Mouse (Mus musculus): Measurements from ENCODE around the gene Clec2i.
A peak's percentile ranks its signal among the peaks of the same experiment; 100 is the strongest.
"Not testable (repeated sequence)": the region's sequence is repeated elsewhere in the genome, so short reads cannot be mapped to it uniquely, and the experiment has no call there.

Clec2i gene

GRCm38 (mm10) chr6:128887091-128887790, at the start of gene Clec2i:
Gene Clec2i, plus strand, starts transcription at chr6:128887588.
- DNase-seq (ENCODE audit: low spot score in 2 of 2), result peak in 1 of 2 experiments; percentile 18

GRCm38 (mm10) chr6:128838342-128839265, 48.8 kb upstream of the Clec2i start:
- peak; percentile 86 to 94 for DNase-seq (ENCODE audit: low spot score in 2 of 2)

DNA sequence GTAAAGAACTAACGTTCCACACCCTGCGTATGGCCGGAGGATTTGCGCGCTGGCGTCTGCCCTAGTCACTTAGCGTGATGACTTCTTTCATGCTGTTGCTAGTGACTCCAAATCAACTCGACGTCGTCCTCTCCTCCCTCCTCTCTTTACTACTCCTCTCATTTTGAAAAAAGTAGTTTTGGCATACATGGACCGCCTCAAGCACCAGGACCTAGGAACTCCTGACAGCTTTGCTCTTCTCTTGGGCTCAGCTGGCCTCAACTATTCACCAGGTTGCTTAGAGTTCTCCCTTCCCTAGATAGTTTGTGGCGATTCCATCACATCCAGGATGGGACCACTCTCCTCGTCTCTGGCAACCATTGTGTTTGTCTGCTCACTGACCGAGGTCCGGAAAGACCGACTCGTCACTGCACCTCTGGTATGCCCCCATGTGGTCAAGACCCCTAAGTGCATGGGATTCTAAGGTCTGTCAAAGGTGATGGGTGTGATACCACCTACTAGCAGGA, 48.1 kb upstream of the Clec2i start:
- DNase-seq (ENCODE audit: low spot score in 2 of 2), result peak; percentile 91 to 94

GRCm38 (mm10) chr6:128839921-128840320, 47.5 kb upstream of the Clec2i start:
- no peak for DNase-seq (ENCODE audit: low spot score in 2 of 2)

DNA sequence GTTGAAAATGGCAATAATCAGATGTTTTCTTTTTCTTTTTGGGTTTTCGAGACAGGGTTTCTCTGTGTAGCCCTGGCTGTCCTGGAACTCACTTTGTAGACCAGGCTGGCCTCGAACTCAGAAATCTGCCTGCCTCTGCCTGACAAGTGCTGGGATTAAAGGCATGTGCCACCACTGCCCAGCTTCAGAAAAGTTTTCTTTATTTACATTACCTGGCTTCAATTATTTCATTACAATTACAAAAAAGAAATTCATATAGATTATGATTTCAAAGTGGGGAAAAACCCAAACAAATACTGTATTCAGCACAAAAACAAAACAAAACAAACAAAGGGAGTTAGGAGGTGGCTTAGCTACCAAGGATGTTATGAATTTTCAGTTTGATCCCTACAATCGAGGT, 46.7 kb upstream of the Clec2i start:
- DNase-seq (ENCODE audit: low spot score in 2 of 2), result not testable (repeated sequence)

DNA sequence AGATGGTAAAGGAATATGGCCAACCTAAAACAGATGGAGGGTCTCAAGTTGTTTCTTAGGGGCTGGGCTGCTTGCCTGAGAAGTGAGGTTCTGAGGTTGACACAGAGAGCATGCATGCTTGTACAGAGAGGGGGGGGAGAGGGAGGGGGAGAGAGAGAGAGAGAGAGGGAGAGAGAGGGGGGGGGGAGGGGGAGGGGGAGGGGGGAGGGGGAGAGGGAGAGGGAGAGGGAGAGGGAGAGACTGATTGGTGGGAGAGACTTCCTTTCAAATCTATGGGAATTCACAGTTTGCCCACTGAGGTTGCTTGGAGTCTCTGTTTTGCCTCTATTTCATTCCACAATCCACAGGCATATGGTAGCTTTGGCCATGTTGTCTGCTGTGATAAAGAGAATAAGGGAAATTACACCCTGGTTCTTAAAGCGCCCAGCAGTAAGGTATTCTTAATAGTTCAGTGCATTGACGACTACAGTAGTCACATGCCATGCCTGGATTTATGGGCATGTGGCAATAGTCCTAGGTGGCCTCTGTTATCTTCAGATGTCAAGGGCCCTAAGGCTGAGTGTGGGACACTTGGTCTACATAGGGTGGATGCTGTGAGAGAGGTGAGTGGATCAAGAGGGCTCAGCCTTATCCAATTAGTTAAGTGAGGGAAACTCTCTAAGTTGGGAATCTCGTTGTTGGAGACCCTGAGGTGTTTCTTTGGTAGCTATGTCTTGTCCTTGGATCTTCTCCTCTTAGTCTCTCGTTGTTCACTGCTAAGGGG, 45.9 kb upstream of the Clec2i start:
- DNase-seq (ENCODE audit: low spot score in 2 of 2), result no peak

DNA sequence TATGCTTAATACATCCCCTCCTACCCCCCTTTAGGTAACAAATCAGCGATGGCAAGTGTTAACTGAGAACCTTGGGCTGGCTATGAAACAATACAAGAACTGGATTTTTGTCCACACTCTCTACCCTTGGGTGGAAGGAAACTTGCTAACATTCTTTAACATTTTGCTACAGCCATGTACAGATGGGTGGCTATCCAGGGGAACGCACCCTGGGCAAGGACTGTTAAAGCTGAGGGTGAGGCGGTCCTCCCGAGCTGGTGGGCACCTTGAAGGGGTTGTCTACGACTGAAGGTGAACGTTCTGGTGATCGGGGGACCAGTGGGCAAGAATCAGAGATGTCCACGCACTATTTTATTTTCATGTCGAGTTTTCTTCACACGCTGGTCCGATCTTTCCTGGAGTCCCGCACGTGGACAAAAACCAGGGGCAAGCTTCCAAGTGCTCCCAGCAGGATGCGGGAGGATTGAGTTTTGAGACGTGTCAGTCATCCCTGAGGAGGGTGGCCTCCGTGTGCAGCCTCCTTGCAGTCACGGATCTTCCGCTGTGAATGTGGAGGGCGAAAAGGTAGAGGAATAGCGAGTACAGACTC, 44.9 kb upstream of the Clec2i start:
- DNase-seq (ENCODE audit: low spot score in 2 of 2), result no peak

DNA sequence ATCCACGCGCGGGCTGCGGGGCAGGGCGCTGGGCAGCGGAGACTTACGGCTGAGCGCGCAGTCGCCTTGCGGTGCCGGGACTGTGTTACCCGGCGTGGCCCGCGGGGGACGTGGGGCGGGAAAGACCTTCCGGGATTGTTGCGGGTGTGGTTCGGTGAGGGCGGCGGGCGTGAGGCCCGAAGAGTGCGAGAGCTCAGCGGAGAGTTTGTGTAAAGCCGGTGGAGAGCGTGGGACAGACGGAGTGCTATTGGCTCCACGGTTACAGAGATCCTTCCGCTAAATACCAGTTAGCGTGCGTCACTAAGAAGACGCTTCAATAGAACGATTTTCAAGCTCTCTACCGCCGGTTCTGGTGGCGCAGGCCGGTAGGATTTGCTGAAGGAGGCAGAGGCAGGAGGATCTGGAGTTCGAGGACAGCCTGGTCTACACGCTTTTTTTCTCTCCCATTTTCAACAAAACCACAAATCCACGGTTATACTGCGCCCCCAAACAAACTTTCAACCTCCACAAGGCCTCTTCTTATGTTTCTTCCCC, 44.4 kb upstream of the Clec2i start:
- DNase-seq (ENCODE audit: low spot score in 2 of 2), result peak; percentile 87 to 93

GRCm38 (mm10) chr6:128843479-128843992, 43.9 kb upstream of the Clec2i start:
- peak; percentile 71 to 83 for DNase-seq (ENCODE audit: low spot score in 2 of 2)

GRCm38 (mm10) chr6:128844131-128844530, 43.3 kb upstream of the Clec2i start:
- no peak for DNase-seq (ENCODE audit: low spot score in 2 of 2)

- no peak for DNase-seq (ENCODE audit: low spot score in 2 of 2)
These were observed 42.8 kb upstream of the Clec2i start for GRCm38 (mm10) chr6:128844586-128845080.

GRCm38 (mm10) chr6:128845319-128845979, 41.9 kb upstream of the Clec2i start:
- DNase-seq (ENCODE audit: low spot score in 2 of 2), result peak; percentile 89 to 96

DNA sequence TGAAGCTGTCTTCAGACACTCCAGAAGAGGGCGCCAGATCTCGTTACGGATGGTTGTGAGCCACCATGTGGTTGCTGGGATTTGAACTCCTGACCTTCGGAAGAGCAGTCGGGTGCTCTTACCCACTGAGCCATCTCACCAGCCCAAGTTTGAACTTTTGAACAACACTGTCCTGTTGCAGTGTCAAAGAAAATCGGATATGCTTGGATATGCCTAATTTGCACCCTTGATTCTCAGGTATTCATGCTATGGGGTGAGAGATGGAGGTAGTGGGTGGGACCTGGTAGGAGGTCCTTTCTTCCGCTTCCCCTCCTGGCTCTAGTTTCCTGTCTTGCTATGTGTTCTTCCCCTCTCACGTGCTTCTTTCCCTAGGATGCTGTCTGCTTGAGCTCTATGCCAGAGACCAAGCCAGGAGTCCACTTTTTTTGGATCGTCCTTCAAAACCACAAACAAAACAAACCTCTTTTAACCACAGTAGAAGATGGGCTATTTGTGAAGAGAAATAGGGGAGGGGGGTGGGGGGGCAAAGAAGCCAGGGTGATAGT, 41.3 kb upstream of the Clec2i start:
- no peak for DNase-seq (ENCODE audit: low spot score in 2 of 2)

DNA sequence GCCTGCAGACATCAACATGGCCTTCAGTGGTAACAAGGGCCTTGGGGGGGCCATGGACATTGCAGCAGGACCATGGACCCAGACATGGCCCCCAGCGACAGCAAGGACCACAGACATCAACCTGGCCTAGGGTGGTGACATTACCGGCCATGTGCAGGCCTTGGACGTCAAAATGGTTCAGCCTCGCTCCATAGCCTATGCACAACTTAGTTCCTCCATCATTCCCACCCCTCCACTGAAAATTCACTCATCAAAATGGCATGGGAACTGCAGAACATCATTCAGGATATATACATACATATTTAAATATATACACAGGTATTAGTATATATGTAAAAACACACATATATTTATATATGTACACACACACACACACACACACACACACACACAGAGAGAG, 40.0 kb upstream of the Clec2i start:
- DNase-seq (ENCODE audit: low spot score in 2 of 2), result no peak

DNA sequence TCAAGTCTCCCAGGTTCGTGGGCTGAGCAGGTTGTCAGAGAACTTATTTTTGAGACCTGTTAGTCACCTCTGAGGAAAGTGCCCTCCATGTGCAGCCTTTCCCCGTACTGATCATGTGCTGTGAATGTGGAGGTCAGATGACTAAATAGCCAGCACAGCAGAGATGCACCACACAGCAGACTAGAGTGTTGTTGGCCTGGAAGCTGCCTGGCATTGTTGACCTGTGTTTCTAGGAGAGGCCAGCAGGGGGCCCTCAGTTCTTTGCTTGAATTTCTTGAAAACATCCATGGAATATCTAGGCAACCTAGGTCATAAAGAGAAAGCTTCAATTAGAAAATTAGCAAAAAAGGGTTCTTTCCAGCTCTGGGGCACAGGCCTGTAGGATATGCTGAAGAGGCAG, 37.5 kb upstream of the Clec2i start:
- no peak for DNase-seq (ENCODE audit: low spot score in 2 of 2)

DNA sequence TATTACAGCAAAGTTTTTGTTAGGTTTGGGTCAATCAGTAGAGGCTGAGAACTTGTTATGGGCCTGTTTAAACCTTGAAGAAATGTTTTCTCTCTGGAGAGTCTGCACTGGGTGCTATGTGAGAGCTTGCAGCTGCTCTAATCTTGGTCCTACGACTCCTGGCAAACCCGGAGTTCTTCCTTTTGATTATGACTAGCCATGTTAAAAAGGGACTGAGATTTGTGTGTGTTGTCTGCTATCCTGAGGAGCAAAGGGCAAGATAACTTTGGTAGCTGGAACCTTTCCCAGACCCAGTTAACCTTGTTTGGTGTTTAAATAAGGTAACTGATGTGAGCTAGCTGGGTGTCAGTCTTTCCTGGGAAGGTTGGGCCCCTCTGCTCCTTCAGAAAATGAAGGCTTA, 36.7 kb upstream of the Clec2i start:
- DNase-seq (ENCODE audit: low spot score in 2 of 2), result no peak

- no peak for DNase-seq (ENCODE audit: low spot score in 2 of 2)
These were observed 36.2 kb upstream of the Clec2i start for GRCm38 (mm10) chr6:128851151-128851550.

DNA sequence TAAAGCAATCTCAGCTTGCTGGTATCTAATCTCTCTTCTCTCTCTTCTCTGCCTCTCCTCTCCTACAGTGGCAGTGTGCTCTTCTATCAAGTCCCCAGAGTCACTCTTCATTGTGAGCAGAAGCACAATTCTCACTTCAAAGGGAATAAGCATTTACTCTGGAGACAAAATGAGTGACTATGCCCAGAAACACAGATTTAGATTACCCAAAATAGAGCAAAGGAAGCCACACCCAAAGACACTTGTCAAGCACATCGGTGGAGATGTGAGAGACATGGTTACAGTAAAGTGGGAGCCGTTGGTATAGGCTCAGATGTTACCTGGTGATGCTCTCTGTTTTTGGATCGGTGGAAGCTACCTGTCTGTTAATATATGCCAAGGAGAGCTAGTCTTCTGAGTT, 34.6 kb upstream of the Clec2i start:
- DNase-seq (ENCODE audit: low spot score in 2 of 2), result no peak

GRCm38 (mm10) chr6:128854024-128854820, 33.2 kb upstream of the Clec2i start:
- DNase-seq (ENCODE audit: low spot score in 2 of 2), result peak; percentile 67 to 87

All from spleen, postnatal 4 days (tissue).